Mouse (Mus musculus) retina, adult 2 months (tissue): ENCODE measurements around the gene Ankrd13a.

ENCODE experiments used
- DNase-seq: peaks from one replicate; pipeline ENCODE4 v3.0.0-alpha.2; 2012; ENCODE audit warnings: low read depth, low spot score

Ankrd13a gene

DNA sequence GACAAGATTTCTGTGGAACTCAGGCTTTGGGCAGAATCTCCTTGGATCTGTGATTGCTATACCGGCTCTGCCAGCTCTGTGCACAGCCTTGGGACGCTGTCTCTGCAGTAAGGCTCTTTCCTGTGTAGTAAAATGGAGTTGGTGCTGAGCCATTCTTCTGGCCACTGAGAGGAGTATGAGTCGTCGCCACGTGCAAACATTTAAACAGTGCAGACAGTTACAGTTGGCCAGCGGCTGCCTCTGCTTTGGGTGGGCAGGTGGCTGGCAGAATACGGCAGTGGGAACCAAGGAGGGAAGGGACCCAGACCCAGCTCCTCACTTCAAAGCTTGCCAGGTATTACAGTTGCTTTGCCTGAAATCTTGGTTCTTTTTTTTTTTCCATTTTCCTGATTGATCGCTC, 22.8 kb downstream of the Ankrd13a start:
- no peak for DNase-seq

DNA sequence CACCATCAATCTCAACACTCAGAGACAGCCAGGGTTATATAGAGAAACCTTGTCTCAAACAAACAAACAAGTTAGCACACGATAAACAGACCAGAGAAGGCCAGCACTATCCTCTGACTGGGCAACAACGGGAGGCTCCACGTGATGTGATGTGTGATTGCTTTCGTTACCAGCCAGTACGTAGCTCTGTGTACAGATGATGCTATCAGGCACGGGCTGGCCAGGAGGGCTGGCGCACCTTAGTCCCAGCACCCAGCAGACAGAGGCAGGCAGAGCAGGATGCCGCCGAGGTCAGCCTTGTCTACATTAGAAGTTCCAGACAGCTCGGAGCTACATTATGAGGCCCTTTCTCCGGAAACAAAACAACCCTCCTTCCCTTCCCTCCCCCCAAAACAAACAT, 25.4 kb downstream of the Ankrd13a start:
- no peak for DNase-seq

DNA sequence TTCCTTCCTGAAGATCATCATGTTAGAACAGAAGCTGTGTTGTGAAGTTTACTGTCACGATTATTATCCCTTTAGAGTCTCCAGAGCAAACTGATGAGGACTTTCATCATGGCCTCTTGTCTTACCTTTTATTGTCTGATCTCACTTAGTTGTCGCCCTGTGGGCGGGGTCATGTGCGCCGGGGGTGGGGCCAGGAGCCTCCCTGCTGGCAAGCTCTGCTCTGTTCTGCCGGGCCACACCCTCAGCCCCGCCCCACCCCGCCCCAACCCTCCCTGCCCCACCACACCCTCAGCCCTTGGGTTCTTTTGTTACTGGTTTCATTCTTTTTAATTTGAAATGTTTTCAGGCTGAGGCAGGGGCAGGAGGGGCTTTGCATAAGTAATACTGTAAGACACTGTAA, 26.6 kb downstream of the Ankrd13a start:
- DNase-seq = no peak

DNA sequence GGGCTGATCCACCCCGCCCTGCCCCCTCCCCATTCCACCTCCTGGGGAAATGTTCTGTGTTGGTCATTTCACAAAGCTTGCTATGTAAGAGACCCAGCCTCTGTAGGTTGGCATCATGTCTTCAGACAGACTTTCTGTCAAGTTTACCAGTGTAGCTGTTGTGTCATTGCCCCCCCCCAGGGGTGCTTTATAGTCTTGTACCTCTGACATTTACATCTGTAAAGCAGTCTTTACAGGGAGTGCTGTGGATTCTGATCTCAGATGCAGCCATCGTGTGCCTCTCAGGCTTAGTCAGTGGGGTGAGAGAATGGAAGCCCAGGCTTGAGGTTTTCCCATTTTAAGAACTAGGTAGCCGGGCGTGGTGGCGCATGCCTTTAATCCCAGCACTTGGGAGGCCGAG, 27.4 kb downstream of the Ankrd13a start:
- DNase-seq = no peak

DNA sequence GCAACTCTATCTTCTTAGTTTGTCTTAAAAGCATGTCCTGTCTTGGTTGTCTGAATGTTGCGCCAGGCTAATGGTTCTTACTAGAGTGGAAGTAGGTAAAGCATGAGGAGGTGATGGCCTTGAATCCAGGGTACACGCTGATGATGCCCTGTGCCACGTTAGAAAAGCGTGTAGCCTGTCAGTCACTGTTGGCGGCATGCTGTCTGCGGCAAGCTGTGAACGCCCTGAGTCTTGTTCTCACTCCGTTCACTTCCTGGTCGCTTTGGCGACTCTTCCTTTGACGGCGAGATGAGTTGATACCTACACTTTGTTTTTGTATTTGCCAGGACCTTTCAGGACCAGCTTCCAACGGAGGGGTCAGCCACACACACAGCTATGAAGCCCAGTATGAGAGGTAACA, 28.8 kb downstream of the Ankrd13a start:
- DNase-seq = no peak

DNA sequence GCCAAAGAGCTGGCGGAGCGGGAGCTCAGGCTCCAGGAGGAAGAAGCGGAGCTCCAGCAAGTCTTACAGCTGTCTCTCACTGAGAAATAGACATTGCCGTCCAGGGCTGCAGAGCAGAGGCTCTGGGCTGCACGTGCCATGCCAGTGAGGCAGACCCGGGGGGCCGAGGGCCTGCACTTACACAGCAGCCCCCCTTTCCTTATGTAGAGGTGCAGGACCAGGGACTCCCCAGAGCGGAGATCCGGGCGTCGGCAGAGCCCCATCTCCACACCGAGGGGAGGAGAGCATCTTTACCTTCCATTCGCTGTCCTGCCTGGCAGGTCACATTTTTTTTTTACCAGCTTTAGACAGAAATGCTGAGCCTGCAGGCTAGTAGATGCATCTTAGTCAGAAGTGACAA, 29.9 kb downstream of the Ankrd13a start:
- DNase-seq = no peak

DNA sequence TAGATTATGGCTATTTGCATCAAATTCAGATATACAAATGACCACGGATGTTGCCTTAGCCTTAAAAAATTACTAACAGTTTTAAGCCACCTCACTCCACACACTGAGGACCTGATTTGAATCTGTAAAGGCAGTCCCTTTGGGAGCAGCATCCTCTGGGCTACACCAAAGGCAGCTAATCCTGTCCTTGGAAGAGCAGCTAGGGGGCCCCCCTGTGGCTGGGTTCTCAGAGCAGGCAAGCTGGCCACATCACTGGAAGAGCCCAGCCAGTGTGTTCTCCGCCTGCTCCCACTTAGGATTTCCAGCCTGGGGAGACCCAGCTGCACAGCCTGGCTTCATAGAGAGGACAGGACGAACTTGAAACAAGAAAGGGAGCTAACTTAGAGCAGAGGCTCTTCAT, 30.5 kb downstream of the Ankrd13a start:
- DNase-seq = no peak

DNA sequence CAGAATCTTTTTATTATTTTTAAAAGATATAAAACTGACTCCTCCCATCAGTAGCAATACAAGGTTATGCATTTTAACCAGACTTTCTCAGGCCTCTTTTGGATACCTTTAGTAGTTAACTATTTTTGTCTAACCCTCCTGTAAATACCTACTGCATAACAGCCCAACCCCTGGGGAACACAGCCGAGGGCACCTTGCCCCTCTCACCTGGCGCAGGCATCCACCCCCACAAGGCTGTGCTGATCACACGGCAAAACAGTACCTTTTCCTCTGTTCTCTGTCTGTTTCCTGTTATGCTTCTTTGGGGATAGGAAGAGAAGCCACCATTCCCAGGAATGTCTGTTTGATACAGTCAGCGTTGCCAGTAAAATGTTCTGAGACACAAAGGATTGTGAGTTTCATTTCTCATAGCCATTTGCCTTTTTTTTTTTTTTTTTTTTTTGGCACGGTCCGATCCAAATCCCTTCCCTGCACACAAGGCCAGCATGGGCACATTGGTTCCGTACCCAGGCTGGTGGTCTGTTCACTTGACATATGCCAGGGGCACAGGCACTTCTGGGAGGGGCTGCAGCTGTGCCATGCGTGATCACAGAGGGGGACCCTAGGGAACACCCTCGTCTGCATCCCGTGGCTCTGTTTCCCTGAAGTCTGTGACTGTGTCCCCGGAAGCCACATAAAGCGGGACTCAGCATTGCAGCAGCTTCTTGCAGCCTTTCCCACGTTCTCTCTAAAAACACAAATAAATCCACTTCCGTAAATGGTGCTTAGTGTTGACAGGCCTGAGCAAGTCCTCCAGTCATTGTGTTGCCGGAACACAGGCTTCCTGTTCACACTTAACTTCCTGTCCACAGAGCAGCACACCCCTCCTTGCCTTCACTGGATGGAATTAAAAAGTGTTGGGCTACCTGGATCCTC, 31.2 kb downstream of the Ankrd13a start:
- no peak for DNase-seq

DNA sequence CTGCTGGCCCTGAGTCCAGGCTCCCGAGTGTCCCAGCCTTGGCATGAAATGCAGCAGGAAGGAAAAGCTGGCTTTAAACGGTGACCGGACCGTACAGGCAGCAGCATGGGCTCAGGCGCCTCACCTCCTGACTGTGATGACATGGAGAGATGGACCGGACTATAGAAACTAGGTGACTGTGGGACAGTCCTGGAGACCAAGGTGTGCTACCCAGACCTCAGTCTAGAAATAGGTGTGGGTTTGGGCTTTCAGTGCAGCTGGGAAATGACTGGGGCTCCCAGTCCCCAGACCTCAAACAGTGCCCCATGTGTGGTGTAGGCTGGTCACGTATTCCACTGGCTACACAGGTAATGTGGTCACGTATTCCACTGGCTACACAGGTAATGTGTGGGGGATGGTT, 32.2 kb downstream of the Ankrd13a start:
- no peak for DNase-seq

DNA sequence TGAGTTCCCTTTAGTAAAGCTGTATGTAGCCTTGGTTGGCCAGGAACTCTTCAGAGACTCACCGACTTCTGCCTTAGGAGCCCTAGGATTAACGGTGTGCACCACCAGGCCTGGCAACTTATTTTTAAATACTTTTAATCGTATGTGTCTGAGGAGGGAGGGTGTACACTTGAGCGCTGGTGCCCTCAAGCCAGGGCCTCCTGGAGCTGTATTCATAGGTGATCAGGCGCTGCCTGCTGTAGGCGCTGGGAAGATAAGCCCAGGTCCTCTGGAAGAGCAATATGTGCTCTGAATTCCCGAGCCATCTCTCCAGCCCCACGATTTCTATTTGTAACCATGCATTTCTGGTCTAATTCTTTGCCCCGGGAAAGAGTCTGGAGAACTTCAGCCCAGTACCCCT, 32.6 kb downstream of the Ankrd13a start:
- DNase-seq = no peak

DNA sequence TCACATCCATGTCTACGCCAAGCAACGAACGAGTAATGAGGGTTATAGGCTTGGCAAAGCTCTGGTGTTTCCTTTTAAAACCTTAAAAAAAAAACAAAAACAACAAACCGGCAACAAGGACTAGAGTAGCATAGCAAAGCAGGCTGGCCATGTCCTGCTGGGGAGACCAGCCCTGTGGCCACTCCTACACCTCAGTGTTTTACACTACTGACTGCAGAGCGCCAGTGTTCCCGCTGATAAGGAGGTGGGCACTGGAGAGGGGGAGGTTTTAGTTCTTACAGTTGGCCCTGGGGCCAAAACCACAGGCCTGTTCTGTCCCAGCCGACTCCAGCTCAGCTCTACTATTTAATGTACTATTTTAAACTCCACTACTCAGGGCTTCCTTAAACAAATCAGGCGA, 33.0 kb downstream of the Ankrd13a start:
- DNase-seq = no peak

DNA sequence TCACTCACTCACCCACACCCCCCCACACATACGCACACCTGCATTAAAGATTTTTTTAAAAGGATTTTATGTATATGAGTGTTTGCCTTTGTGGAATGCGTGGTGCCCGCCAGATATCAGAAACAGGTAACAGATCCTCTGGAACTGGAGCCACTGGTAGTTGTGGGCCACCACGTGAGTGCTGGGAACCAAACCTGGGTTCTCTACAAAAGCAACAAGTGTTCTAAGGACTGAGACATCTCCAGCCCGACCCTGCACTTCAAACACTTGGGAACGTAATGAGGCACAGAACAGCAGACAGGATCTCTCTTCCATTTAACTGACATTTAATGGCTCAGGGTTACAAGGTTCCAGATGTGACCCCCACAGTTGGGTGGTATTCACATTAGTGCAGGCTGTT, 33.4 kb downstream of the Ankrd13a start:
- DNase-seq = no peak

DNA sequence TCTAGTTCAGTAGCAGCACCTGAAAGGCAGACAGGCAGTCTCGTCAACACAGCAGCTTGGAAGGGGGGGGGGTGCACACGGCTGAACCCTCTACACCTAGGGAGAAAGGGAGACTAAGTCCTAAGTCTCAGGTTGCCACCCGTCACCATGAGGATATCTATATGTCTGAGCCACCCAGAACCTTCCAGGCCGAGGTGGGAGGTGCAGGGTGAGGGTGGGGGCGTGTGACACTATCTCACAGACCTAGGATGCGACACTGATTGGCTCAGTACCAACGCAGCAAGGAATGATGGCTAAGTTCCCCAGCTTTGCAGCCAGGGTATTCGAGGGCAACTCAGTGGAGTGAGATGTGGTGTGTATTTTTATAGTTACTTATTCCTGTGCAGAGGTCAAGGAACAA, 33.9 kb downstream of the Ankrd13a start:
- no peak for DNase-seq

DNA sequence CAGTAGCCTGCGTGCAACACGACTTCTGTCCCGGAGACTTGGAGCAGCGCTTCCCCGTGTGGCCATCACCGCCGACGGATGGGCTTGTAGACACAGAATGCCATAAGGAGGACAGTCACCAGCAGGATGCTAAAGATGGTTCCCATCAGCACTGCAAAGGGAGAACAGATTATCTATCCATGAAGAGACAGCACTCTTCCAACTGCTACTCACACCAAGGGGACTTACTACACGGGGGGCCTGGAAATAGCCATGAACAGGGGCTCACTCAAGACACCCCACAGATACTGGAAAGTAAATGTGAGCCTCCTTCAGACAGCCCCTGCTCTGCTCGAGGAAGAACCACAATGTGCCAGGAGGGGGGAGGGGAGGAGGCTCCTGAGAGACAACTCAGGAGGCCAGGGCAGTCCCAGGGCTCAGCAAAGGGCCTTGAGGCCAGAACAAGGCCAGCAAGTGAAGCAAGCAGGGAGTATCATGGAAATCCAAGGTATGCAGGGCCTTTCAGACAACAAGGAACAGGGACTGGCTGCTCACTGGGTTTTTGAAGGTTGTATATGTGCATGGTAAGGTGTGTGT, 34.8 kb downstream of the Ankrd13a start:
- DNase-seq = no peak

DNA sequence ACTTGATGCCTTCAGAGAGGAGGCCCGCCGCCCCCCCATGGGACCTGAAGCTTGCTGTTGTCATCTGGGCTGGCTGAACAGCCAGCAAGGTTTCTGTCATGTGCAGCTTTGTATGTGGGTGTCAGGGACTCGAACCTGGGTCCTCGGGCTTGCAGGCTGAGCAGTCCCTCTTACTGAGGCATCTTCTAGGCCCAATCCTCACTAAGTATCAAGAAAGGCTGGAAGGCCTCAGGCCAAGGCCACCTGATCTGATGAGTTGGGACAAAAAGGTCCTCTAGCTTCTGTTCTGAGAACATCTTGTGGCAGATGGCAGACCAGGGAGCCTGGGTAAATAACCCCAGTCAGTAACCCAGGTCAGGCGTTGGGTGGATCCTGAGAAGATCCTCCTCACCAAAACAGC, 35.3 kb downstream of the Ankrd13a start:
- DNase-seq = no peak

DNA sequence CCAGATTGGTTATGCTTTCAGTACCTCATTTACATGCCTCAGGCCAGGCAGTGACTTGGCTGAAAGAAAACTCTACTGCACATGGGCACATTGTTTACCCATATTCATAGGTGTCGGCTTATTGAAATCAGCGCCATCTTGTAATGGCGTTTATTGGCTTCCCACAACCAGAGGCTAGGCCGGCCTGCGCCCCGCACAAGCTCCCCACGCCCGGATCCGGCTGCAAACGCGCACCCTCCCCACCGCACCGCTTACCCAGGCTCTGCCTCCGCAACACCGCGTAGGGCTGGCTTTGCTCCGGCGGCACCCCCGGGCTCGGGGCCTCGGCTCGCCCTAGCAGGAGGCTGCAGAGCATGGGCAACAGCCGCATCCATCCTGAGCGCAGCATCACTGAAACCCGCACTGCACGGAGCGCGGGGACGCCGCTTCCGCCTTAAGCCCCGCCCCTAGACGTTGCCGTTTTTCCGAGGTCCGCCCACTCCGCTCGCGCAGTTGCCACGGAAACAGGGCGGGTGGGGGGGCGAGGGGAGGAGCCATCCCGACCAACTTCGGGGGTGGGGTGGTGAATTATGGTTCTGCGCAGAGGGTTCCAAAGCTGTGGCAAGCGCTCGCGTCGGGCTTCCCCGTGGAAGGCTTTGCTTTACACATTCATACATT, 39.2 kb downstream of the Ankrd13a start:
- peak; percentile 70 for DNase-seq

DNA sequence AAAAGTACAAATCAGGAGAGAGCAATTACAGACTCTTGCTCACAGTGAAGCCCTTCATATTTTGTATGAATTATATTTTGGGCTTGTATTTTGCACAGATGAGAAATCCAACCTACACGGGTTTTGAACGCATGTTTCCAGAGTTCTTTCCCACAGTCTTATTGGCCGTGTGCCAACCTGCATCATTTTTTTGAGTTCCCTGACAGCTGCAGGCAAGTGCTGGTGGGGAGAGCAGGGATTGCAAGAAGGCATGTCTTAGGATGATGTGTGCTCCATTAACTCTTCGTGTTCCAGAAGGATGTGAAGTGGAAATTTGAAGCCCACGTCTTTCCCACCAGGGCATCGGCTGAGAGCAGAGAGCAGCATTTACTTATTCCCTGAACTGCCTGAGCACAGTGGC, 42.1 kb downstream of the Ankrd13a start:
- no peak for DNase-seq

DNA sequence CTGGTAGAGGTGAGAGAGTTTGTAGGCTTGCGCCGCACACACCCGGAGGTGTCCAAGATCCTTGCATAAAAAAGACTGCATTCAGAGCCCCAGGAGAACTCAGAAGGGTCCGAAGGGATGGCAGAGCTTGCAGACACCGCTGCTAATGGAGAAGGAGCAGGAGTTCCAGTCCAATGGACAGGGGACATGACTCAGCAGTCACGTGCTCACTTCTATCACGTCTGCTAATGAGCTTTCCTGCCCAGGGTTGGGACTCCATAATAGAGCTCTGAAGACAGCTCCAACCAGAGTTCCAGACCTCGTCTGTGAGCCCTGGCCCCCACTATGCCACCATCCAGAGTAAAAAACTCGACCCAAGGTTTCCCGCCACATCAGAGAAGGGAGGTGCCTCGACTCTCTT, 43.6 kb downstream of the Ankrd13a start:
- DNase-seq = no peak

DNA sequence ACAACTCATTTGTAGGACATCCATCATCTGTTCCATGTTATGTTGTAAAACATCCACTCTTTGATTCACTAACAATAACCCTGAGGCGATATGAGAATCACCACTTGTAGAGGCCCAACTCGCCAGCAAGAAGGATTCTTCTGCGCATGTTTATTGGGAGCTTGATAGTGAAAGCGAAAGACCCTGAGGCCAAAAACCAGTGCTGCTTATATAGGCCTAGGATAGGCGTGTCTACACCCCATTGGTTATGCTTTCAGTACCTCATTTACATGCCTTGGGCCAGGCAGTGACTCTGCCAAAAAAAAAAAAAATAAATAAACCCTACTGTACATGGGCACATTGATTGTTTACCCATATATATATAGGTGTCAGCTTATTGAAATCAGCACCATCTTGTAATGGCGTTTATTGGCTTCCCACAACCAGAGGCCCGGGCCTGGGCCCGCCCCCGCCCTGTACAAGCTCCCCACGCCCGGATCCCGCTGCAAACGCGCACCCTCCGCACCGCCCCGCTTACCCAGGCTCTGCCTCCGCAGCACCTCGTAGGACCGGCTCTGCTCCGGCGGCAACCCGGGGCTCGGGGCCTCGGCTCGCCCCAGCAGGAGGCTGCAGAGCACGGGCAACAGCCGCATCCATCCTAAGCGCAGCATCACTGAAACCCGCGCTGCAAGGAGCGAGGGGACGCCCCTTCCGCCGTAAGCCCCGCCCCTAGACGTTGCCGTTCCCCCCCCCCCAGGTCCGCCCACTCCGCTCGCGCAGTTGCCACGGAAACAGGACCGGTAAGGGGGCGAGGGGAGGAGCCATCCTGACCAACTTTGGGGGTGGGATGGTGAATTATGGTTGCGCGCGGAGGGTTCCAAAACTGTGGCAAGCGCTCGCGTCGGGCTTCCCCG, 48.6 kb downstream of the Ankrd13a start, which contains the start of gene 1500011B03Rik:
Gene 1500011B03Rik, minus strand, starts transcription at position 673 of the 893 bp plus-strand sequence.
- peak; percentile 56 for DNase-seq

DNA sequence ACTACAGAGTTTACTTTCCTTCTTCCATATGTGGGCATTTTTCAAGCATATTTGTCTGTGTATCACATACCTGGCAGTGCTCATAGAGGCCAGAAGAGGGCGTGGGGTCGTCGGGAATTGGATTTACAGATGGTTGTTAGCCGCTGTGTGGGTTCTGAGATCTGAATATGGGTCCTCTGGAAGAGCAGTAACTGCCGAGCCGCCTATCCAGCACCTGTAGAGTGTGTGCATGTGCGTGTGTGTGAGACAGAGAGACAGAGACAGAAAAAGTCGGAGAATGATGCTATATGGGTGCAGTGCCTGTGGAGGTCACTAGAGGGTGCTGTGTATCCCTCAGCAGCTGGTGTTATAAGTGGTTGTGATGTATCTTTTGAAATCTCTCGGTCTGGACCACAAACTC, 49.7 kb downstream of the Ankrd13a start:
- peak; percentile 53 for DNase-seq

DNA sequence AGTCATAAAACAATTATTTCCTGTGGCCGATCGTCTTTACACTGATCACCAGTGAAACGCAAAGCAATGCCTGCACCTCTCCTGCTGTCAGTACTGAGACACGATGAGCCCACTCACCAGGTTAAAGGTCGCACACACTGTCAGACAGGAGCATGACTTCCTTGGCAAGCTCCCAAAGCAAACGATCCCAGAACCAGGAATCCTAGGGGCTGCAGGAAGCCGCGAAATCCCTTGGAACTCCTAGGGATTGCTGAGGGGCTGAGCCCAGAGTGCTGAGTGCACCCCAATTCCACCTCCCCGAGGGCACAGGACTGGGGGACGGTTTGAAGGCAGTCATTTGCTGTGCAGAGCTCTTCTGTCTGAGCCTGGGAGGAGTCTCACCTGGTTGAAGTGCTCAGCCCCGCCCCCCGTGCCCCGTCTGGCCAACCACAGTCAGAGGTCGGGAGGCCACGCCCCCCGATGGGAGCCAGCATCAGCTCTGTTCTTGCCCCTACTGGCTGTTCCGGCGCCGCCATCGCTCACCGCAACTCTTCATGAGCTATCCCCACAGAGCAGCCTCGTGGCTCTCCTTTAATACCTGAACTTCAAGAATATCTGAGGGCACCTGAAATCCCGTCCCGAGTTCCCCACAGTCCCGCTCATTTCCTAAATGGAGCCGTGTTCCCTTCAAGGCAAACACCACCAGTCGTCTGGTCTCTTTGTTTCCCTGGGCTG, 51.7 kb downstream of the Ankrd13a start:
- peak; percentile 73 for DNase-seq
